Mouse (Mus musculus) right cerebral cortex, postnatal 14 days (tissue): ENCODE results near the gene Qrich1.

Experiments used
- DNase-seq: peaks from one replicate; pipeline ENCODE4 v3.0.0; 2022

The Qrich1 gene

GRCm38 (mm10) chr9:108493246-108493645 is 23.4 kb upstream of the Qrich1 start:
- DNase-seq: no peak

DNA sequence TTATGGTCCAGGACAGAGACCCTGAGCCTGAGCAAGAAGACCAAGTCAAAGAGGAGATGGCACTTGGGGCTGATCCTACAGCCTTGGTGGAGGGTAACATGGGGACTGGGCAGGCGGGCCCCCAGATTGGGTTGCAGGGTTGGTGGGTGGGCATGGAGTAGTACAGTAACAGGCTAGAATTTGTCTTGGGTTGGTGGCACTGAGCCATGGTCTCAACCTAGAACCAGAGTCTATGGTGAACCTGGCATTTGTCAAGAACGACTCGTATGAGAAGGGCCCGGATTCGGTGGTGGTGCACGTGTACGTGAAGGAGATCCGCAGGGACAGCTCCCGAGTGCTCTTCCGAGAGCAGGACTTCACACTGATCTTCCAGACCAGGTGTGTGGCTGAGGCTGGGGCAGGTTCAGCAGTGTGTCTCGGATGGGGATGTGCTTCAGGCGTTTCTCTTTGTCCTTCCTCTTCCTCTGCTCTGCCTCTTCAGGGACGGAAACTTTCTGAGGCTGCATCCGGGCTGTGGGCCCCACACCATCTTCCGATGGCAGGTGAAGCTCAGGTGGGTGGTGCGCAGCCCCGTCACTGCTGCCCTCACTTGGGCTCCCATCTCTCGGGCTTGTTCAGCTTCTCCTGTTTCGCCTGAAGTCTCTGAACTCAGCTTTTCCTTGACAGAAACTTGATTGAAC is 22.3 kb upstream of the Qrich1 start:
- no peak for DNase-seq

GRCm38 (mm10) chr9:108494905-108495304 is 21.7 kb upstream of the Qrich1 start:
- no peak for DNase-seq

DNA sequence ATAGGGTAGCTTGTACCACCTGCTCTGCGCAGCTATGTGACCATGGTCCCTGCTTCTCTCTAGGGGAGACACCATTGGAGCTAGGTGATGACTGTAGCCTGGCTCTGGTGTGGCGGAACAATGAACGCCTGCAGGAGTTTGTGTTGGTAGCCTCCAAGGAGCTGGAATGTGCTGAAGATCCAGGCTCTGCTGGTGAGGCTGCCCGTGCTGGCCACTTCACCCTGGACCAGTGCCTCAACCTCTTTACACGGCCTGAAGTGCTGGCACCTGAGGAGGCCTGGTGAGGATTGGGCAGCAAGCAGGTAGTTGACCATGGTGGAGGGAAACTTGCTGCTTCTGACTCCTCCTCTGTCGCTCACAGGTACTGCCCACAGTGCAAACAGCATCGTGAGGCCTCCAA is 17.4 kb upstream of the Qrich1 start:
- DNase-seq: no peak

DNA sequence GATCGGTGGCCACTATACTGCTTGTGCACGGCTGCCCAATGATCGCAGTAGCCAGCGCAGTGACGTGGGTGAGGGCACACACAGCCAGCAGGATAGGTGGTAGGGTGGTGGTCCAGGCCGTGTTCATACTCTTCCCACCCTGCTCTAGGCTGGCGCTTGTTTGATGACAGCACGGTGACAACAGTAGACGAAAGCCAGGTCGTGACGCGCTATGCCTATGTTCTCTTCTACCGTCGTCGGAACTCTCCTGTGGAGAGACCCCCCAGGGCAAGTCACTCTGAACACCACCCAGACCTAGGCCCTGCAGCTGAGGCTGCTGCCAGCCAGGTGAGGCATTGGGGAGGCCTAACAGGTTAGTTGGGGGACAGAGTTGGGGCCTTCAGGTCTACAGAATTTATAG is 16.7 kb upstream of the Qrich1 start:
- DNase-seq: no peak

DNA sequence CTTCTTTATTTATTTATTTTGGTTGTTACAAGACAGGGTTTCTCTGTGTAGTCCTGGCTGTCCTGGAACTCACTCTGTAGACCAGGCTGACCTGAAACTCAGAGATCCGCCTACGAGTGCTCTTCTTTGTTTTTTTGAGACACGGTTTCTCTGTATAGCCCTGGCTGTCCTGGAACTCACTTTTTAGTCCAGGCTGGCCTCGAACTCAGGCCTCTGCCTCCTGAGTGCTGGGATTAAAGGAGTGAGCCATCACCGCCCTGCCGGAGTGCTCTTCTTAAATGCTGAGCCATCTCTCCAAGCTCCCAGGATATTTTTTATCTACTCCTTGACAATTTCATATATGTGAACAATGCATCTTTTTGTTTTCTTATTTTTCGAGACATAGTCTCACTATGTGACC is 9.7 kb upstream of the Qrich1 start:
- DNase-seq: no peak

- peak; percentile 92 for DNase-seq
These were observed 8.8 kb upstream of the Qrich1 start, which contains the start of gene Qars for GRCm38 (mm10) chr9:108507619-108508434. Gene Qars (plus strand): TSS chr9:108507706.

GRCm38 (mm10) chr9:108508776-108509175 is 7.8 kb upstream of the Qrich1 start:
- DNase-seq: no peak

DNA sequence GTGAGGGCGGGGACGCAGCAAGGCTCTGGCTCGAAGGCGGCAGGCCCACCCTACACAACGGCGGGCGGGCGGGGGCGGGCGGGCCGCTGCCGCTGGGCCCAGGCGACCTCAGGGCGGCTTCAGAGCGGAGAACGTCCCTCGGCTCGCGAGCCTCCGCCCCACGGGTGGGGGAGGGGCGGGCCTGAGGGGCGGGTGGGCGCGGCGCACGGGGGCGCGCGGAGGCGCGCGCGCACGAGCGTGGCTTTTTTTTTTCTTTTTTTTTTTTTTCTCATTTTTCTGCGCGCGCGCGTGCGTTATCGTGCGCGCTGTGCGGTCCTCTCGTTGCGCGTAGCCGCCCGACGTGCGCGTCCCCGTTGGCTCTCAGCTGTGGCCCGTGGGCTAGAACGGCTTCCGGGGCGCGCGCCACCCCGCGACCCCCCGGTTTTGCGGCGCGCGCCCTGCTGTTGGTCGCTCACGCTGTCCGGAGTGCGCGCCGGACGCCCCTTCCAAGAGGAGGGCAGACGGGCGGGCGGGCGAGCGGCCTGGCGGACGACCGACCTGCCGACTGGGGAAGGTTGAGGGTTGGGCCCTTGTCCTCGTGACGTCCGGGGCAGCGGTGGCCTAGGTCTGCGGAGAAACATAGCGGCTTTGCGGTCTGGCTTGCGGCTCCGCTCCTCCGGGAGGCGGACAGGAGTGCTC is 786 bp downstream of the Qrich1 start:
- peak; percentile 89 for DNase-seq

DNA sequence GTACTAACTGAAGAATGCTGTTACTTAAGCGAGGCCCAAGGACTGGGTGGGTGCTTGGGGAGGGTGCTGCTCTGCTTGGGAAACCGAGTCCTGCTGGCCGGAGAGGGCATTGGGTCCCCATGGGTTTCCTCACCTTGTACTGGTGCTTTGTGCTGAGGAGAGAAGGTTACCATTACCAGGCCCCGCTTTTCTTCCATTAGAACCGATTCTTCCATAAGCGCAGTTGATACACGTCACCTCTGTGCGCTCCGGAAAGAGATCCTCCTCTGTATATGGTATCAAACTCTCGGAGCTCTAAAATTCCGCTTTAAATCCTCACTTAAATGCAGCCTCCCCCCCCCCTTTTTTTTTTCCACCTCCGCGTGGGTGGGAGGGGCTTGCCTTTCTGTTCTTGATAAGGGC is 1.3 kb downstream of the Qrich1 start:
- DNase-seq: peak; percentile 41

GRCm38 (mm10) chr9:108521604-108522003 is 5.0 kb downstream of the Qrich1 start:
- no peak for DNase-seq

- no peak for DNase-seq
These were observed 6.7 kb downstream of the Qrich1 start for GRCm38 (mm10) chr9:108523341-108523740.

- no peak for DNase-seq
These were observed 8.8 kb downstream of the Qrich1 start for GRCm38 (mm10) chr9:108525400-108525799.

DNA sequence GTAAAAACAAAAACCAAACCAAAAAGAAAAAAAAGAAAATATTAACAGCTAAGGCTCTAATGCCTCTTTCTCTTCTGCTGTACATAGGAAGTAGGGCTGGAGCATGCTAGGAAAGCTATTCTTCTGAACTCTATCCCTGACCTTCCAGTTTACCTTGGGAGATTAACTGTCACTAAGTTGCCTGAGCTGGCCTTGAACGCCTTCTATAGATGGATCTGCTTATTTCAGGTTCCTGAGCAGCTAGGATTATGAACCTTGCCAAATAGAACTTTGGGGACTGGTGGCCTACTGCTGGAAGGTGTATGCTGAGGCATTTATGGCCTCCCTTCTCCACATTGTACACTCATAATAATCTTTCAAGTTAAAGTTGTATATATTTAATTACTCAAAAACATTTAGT is 14.3 kb downstream of the Qrich1 start:
- no peak for DNase-seq

GRCm38 (mm10) chr9:108531496-108531895 is 14.9 kb downstream of the Qrich1 start:
- DNase-seq: no peak

DNA sequence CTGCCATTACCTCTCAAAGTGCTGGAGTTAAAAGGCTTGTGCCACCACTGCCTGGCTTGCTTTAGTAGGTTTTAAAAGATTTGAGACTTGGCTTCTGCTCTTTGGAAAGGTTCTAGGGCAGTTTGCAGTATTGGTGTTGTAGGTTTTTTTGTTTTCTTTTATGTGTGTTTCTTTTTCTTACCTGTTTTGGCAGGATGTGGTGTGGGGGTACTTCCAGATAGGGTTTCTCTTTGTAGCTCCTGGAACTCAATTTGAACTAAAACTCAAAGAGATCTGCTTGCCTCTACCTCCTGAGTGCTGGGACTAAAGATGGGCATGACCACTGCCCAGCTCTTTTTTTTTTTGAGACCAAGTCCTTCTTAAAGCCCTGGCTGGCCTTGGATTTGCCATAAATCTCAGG is 24.2 kb downstream of the Qrich1 start:
- no peak for DNase-seq

DNA sequence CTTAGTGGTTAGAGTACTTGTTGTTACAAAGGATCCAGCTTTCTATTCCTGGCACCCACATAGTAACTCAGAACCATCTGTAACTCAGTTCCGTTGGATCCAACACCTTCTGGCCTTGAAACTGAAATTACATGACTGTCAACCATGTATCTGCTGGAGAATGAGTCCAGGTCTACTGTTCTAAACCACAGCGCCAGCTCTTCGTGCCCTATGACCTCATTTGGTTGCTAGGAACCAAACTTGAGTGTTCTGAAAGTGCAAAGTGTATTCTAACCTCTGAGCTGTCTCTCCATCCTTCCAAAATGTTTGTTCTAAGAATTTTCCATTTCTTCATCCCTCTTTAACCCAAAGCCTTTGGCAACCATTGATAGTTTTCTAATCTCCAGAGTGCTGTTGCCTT is 29.4 kb downstream of the Qrich1 start:
- no peak for DNase-seq

DNA sequence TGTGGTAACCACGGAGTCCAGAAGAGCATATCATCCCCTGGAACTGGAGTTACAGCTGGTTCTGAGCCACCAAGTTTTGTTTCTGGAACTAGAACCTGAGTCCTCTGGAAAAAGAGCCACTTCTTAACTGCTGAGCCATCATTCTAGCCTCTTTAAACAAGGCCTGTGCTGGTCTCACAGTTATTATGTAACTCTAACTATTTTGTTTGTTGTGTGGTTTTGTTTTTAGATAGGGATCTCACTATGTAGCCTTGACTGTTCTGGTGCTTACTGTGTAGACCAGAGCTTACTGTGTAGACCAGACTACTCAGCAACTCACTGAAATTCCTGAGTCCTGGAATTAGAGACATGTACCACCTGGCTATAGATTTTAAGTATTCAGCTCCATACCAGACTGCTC is 30.3 kb downstream of the Qrich1 start:
- DNase-seq: no peak

GRCm38 (mm10) chr9:108559169-108559568 is 42.6 kb downstream of the Qrich1 start:
- DNase-seq: no peak

DNA sequence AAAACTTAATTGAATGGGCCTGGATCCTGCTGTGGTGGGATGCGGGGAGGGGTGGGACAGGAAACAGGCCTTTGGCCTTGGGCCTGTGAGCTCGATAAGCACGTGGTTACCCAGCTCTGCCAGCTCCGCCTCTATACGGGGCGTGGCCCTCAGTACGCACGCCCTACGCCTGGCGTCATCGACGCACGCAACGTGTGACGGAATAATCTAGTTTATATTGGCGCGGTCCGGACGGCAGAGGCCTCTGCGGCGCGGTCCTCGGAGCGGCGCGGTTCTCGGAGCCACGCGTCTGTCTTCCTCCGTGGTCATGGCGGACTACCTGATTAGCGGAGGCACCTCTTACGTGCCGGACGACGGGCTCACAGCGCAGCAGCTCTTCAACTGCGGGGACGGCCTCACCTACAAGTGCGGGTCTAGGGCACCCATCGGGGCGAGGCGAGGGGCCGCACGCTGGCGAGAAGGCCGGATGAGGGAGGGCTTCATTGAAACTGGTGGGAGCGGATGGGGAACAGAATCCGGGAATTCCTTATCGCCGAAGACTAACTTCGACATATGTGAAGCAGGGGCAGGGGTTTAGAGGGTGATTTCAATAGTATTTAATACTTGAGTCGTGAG is 43.7 kb downstream of the Qrich1 start, which contains the start of gene Impdh2:
Gene Impdh2, plus strand, starts transcription at position 60 of the 615 bp plus-strand sequence.
- DNase-seq: peak; percentile 90

GRCm38 (mm10) chr9:108563671-108564070 is 47.1 kb downstream of the Qrich1 start:
- DNase-seq: no peak

- DNase-seq: no peak
These were observed 47.5 kb downstream of the Qrich1 start for GRCm38 (mm10) chr9:108564131-108564530.
